Mouse (Mus musculus) neural tube, embryonic 14.5 days (tissue): Measurements from ENCODE around the gene B9d1. TPM values are rescaled to one million over a fixed set of nuclear protein-coding genes. Genes with fewer than 3 reads are reported as not detected.
A peak's percentile ranks its signal among the peaks of the same experiment; 100 is the strongest.

ENCODE experiments used
- ATAC-seq: fragments of 200-750 bp; cut with Nextera tagmentation; 2 replicates; pipeline ENCODE4 v1.8.0; 2017; ENCODE audit warnings: low read depth, mild to moderate bottlenecking, moderate TSS enrichment, moderate library complexity
- H3K27ac ChIP-seq: fragments of 300-500 bp; sonication (generic); 2 replicates; pipeline ENCODE4 v1.5.1; 2014; ENCODE audit warnings: low read depth, mild to moderate bottlenecking, control low read depth, low read length, moderate library complexity, mixed read lengths
- H3K27me3 ChIP-seq: fragments of 300-500 bp; sonication (generic); 2 replicates; pipeline ENCODE4 v1.6.1; 2014; ENCODE audit warnings: low read length; ENCODE audit not compliant: control insufficient read depth, insufficient read depth
- H3K36me3 ChIP-seq: fragments of 300-500 bp; sonication (generic); 2 replicates; pipeline ENCODE4 v1.6.1; 2014; ENCODE audit warnings: low read length, mixed read lengths; ENCODE audit not compliant: control insufficient read depth, insufficient read depth
- H3K4me1 ChIP-seq: fragments of 300-500 bp; sonication (generic); 2 replicates; pipeline ENCODE4 v1.6.1; 2014; ENCODE audit warnings: low read length; ENCODE audit not compliant: control insufficient read depth, insufficient read depth
- H3K4me2 ChIP-seq: fragments of 300-500 bp; sonication (generic); 2 replicates; pipeline ENCODE4 v1.6.1; 2014; ENCODE audit warnings: mild to moderate bottlenecking, low read depth, low read length, control low read depth
- H3K4me3 ChIP-seq: fragments of 300-500 bp; sonication (generic); 2 replicates; pipeline ENCODE4 v1.5.1; 2014; ENCODE audit warnings: low read depth, low read length, control low read depth, mixed read lengths
- H3K9ac ChIP-seq: fragments of 300-500 bp; sonication (generic); replicated peaks from 2 replicates; pipeline ENCODE4 v1.6.1; 2014; ENCODE audit warnings: low read depth, mild to moderate bottlenecking, control low read depth, low read length, mixed read lengths
- H3K9me3 ChIP-seq: fragments of 300-500 bp; sonication (generic); 2 replicates; pipeline ENCODE4 v1.6.1; 2016; ENCODE audit warnings: low read length; ENCODE audit not compliant: control insufficient read depth
- WGBS: fragments of 180-500 bp; shearing (Covaris S2); extraction: QIAGEN DNeasy Blood & Tissue Kit; methylation state at CpG from one replicate; pipeline ENCODE4 v1.1.7; 2014; 5-methylcytosine and 5-hydroxymethylcytosine counted together
- polyA plus RNA-seq: library from polyadenylated mRNA; unstranded; fragments of >200 nt; fragmentation: Nextera tagmentation; extraction: Ambion mirVana; gene quantifications from 2 replicates; pipeline ENCODE4 v1.2.1, GENCODE M21; 2014

B9d1 gene
- polyA plus RNA-seq, 1 experiment from 2014 or later = 36.9 TPM

DNA sequence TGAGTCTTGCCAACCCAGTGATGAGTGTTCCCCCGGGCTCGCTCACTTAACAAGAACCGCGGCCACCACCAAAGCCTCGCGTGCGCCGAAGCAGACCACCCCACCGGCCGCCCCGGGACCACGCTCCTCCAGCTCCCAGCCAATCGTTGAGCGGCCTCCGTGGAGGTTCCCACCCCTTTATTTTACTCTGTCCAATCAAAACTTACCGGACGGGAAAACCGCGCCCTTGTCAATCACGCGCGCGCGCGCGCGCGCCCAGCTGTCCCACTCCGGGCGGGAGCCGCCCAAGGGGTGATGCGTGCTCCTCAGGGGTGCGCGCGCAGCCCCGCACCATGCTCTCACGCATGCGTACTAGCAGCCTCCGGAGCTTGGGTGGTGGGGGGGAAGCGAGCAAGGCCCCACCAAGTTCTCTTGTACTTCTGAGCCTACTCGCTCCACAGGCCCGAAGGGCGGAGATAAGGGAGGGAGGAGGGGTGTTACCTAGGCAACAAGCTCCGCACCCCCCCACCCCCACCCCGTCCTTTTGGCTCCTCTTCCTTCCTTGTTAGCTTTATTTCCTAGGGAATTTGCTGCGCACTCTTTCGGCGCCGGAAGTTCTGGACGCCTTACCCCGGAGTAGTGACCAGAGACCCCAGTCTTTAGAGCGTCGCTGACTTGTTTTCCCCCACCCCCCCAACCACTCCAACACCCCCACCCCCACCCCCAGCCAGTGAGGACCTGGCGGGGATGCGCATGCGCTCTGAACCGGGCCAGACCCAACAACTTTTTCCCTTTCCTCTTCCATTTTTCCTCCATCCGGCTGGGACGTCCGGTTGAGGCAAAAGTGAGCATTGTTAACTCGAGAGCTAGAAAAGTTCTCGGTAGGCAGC, 10.6 kb upstream of the B9d1 start, which contains the start of gene Mapk7:
Gene Mapk7, minus strand, starts transcription at position 278 of the 869 bp plus-strand sequence.
- WGBS = under 1% methylated on average over 53 of the region's 62 CpGs
- peaks cover 7% of the 10 kb centered on the region for H3K4me1 ChIP-seq
- peak; percentile 97 for ATAC-seq
- H3K27me3 ChIP-seq = no peaks in the 10 kb centered on the region
- H3K4me3 ChIP-seq = peak within 1 kb of the TSS; percentile 70
- peak within 1 kb of the TSS; percentile 51 for H3K4me2 ChIP-seq
- no peaks in the 10 kb centered on the region for H3K9me3 ChIP-seq
- H3K36me3 ChIP-seq = peaks cover 20% of the 10 kb centered on the region
- peak within 1 kb of the TSS; percentile 84 for H3K9ac ChIP-seq
- H3K27ac ChIP-seq = peak within 1 kb of the TSS; percentile 88

DNA sequence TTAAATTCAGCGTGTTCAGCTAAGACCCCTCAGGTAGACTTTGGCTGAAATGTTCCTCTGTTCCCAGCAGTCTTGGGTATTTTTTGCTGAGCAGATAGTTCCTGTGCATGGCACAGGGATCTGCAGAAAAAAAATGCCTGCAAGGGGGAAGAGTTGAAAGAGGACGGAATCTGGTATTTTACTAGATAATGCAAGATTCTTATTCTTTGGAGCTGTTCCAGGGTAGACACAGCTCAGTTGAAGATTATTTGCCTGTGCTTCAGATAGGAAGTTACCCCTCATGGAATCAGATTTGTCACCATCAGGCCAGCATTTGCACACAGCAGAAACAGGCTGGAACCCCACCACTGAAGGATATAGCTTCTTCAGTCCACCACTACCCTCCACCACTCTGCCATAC, 9.4 kb upstream of the B9d1 start:
- H3K4me1 ChIP-seq = peaks cover 7% of the 10 kb centered on the region
- H3K4me2 ChIP-seq = no peak overlapping the region
- no peak for ATAC-seq
- 93% methylated on average over 2 of the region's 2 CpGs for WGBS
- H3K36me3 ChIP-seq = peaks cover 9% of the 10 kb centered on the region
- no peak overlapping the region for H3K27ac ChIP-seq
- H3K27me3 ChIP-seq = no peaks in the 10 kb centered on the region
- no peak overlapping the region for H3K4me3 ChIP-seq
- no peak overlapping the region for H3K9ac ChIP-seq
- H3K9me3 ChIP-seq = no peaks in the 10 kb centered on the region

DNA sequence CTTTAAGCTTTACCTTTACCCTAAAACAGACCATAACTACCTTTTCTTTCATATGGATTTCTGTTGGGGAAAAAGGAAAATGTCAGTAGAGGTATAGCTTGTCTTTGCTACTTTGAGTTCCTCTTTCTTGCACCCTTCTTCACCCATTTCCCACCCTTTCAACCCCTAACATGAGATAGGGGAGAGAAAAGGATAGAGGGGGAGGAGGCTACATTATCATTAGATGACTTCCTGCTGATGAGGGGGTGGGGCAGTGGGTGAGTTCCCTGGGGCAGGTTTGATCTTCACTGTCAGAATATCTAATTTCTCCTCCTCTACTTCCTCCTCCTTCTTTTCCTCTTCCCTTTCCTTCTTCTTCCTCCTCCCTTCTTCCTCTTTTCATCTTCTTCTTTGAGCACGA, 7.5 kb upstream of the B9d1 start:
- 67% methylated on average over 1 of the region's 1 CpGs for WGBS

DNA sequence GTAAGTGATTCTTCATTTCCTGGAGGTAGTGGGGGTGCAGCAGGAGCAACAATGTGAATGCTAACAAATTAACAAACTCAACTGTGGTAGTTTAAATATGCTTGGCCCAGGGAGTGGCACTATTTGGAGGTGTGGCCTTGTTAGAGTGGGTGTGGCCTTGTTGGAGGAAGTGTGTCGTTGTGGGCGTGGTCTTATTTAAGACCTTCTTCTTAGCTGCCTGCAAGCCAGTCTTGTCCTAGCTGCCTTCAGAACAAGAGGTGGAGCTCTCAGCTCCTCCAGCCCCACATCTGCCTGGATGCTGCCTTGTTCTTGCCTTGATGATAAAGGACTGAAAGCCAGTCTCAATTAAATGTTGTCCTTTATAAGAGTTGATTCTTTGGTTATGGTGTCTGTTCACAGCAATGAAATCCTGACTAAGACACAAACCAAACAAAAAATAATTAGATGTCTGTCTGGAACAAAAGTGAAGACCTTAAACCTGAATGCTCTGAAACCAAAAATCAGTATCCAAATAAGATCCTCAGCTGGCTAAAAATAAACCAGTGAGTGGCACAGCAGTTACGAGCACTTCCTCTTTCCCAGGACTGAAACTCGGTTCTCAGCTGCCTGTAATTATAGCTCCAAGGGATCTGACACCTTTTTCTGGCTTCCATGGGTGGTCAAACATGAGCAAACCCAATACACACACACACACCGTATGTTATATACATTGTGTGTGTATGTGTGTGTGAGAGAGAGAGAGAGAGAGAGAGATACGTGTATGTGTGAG, 6.0 kb upstream of the B9d1 start:
- no peaks in the 10 kb centered on the region for H3K9me3 ChIP-seq
- WGBS = 82% methylated on average over 6 of the region's 6 CpGs

More for the DNA sequence above, 7.5 kb upstream of the B9d1 start:
- Histone ChIP-seq H3K9ac (no peak overlapping the region), H3K27ac (no peak overlapping the region), H3K4me2 (no peak overlapping the region), H3K4me1 (peaks cover 7% of the 10 kb centered on the region), H3K27me3 (no peaks in the 10 kb centered on the region), H3K9me3 (no peaks in the 10 kb centered on the region), H3K36me3 (no peaks in the 10 kb centered on the region), H3K4me3 (no peak overlapping the region)
- no peak for ATAC-seq

GRCm38 (mm10) chr11:61503933-61504332, 1.0 kb upstream of the B9d1 start:
- Histone ChIP-seq H3K27me3 (no peaks in the 10 kb centered on the region), H3K9me3 (no peaks in the 10 kb centered on the region), H3K4me1 (peaks cover 7% of the 10 kb centered on the region), H3K9ac (no peak overlapping the region; the same call in 1 of the 2 replicates), H3K27ac (peak overlapping the region; percentile 90), H3K4me2 (no peak overlapping the region; the same call in 1 of the 2 replicates), H3K4me3 (peak overlapping the region; percentile 58; the same call in 1 of the 2 replicates), H3K36me3 (no peaks in the 10 kb centered on the region)
- WGBS = 69% methylated on average over 8 of the region's 8 CpGs
- ATAC-seq = no peak

More for the DNA sequence above, 6.0 kb upstream of the B9d1 start:
- ATAC-seq = no peak
- no peak overlapping the region for H3K4me2 ChIP-seq
- no peak overlapping the region for H3K9ac ChIP-seq
- H3K4me1 ChIP-seq = no peaks in the 10 kb centered on the region
- H3K4me3 ChIP-seq = no peak overlapping the region
- no peaks in the 10 kb centered on the region for H3K27me3 ChIP-seq
- no peak overlapping the region for H3K27ac ChIP-seq
- H3K36me3 ChIP-seq = no peaks in the 10 kb centered on the region

GRCm38 (mm10) chr11:61514953-61515352, 10.0 kb downstream of the B9d1 start:
- no peak overlapping the region for H3K9ac ChIP-seq

GRCm38 (mm10) chr11:61517971-61518370, 13.0 kb downstream of the B9d1 start:
- no peaks in the 10 kb centered on the region for H3K4me1 ChIP-seq
- H3K27me3 ChIP-seq = no peaks in the 10 kb centered on the region
- no peak for ATAC-seq
- H3K4me2 ChIP-seq = no peak overlapping the region
- no peak overlapping the region for H3K9ac ChIP-seq
- H3K36me3 ChIP-seq = peaks cover 36% of the 10 kb centered on the region
- no peaks in the 10 kb centered on the region for H3K9me3 ChIP-seq
- no peak overlapping the region for H3K4me3 ChIP-seq
- WGBS = 100% methylated on average over 1 of the region's 1 CpGs
- H3K27ac ChIP-seq = no peak overlapping the region

More at GRCm38 (mm10) chr11:61514953-61515352, 10.0 kb downstream of the B9d1 start:
- H3K36me3 ChIP-seq = peaks cover 28% of the 10 kb centered on the region
- no peak overlapping the region for H3K4me3 ChIP-seq
- ATAC-seq = no peak
- no peaks in the 10 kb centered on the region for H3K9me3 ChIP-seq
- no peak overlapping the region for H3K4me2 ChIP-seq
- no peak overlapping the region for H3K27ac ChIP-seq
- no peaks in the 10 kb centered on the region for H3K27me3 ChIP-seq
- 44% methylated on average over 3 of the region's 3 CpGs for WGBS
- H3K4me1 ChIP-seq = no peaks in the 10 kb centered on the region

GRCm38 (mm10) chr11:61518871-61519270, 13.9 kb downstream of the B9d1 start:
- H3K4me2 ChIP-seq = no peak overlapping the region
- no peak for ATAC-seq
- no peak overlapping the region for H3K27ac ChIP-seq
- no peaks in the 10 kb centered on the region for H3K4me1 ChIP-seq
- no peak overlapping the region for H3K9ac ChIP-seq
- H3K4me3 ChIP-seq = no peak overlapping the region
- 94% methylated on average over 3 of the region's 3 CpGs for WGBS
- H3K9me3 ChIP-seq = no peaks in the 10 kb centered on the region
- peaks cover 29% of the 10 kb centered on the region for H3K36me3 ChIP-seq
- no peaks in the 10 kb centered on the region for H3K27me3 ChIP-seq
